12 mouse cellular contexts compared by ENCODE assay signal in genomic region chr1:166361842-166362241, GRCm38 (mm10).
"Had no signal": no experiment of that assay in that cellular context is flagged by ENCODE, and none has a peak within 500 bp of the region (broad histone marks: within the 10 kb centered on the region; RNA-seq: fewer than 3 reads in every experiment).

No protein-coding gene starts in this region.

- H3K27ac ChIP-seq: kidney, embryonic 15.5 days; limb, embryonic 10.5 days; liver, embryonic 15.5 days; stomach, embryonic 15.5 days had no signal

- H3K27me3 ChIP-seq: kidney, embryonic 15.5 days; liver, embryonic 15.5 days; stomach, embryonic 15.5 days had no signal

- H3K9ac ChIP-seq: kidney, embryonic 15.5 days; liver, embryonic 15.5 days; stomach, embryonic 15.5 days had no signal

- ATAC-seq: midbrain, embryonic 16.5 days had no signal

- H3K4me1 ChIP-seq: kidney, embryonic 15.5 days; limb, embryonic 10.5 days; liver, embryonic 15.5 days; stomach, embryonic 15.5 days had no signal

- H3K4me2 ChIP-seq: kidney, embryonic 15.5 days; liver, embryonic 11.5 days; liver, embryonic 15.5 days; stomach, embryonic 15.5 days had no signal

- H3K36me3 ChIP-seq: kidney, embryonic 15.5 days; limb, embryonic 10.5 days; liver, embryonic 15.5 days; stomach, embryonic 15.5 days had no signal

- DNase-seq: kidney, adult 2 months; kidney, postnatal 25 days; lung, adult 2 months; right cerebral cortex, postnatal 14 days; thymus, adult 2 months; thymus, postnatal 25 days had no signal

- H3K9me3 ChIP-seq: kidney, embryonic 15.5 days; limb, embryonic 10.5 days; liver, embryonic 15.5 days; stomach, embryonic 15.5 days had no signal

- H3K4me3 ChIP-seq: kidney, embryonic 15.5 days; limb, embryonic 10.5 days; liver, embryonic 15.5 days; stomach, embryonic 15.5 days had no signal
